Mouse (Mus musculus): Measurements from ENCODE around the gene Lrrtm4. TPM values are rescaled to one million over a fixed set of nuclear protein-coding genes. Genes with fewer than 3 reads are reported as not detected.

Lrrtm4 gene
- total and polyA plus RNA-seq, 2 experiments from 2014 or later: 0.04 TPM; not detected in 1

DNA sequence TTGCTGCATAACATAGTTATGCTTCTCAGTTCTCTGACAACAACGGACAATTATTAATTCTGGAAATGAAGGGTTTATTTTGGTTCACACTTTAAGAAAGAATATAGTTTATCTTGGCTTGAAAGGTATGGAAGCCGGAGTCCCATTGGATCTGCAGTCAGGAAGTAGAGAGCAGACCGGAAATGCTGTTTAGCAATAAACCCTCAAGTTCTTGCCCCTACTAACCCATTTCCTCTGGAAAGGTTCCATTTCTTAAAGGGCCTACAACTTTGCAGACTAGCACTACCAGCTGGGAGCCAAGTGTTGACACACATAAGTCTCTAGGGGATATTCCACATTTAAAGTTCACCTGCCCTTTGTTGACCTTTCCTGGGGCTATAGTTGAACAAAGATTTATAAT is 309.7 kb downstream of the Lrrtm4 start:
- Histone ChIP-seq H3K27me3 (ENCODE audit: control insufficient read depth, insufficient read depth, low read length) (no peaks in the 10 kb centered on the region), H3K36me3 (replicated peaks; ENCODE audit: control insufficient read depth, insufficient read depth, low read length) (no peaks in the 10 kb centered on the region), H3K4me2 (ENCODE audit: low read depth, low read length) (no peak overlapping the region), H3K9ac (replicated peaks; ENCODE audit: low read depth, low read length) (no peak overlapping the region), H3K9me3 (replicated peaks; ENCODE audit: control insufficient read depth, low read length) (no peaks in the 10 kb centered on the region), H3K4me1 (ENCODE audit: control insufficient read depth, insufficient read depth) (no peaks in the 10 kb centered on the region), H3K27ac (ENCODE audit: low read depth) (no peak overlapping the region), H3K4me3 (ENCODE audit: low read depth, low read length) (no peak overlapping the region)
- DNase-seq (ENCODE audit: low spot score) (no peak), ATAC-seq (ENCODE audit: insufficient read depth, low read depth) (no peak)
- no peak for TF ChIP-seq EP300 (IDR thresholded peaks at IDR 0.05; ENCODE audit: low read depth)
- TF ChIP-seq CTCF (IDR thresholded peaks at IDR 0.05; ENCODE audit: low read depth): no peak
- 65% methylated on average over 3 of the region's 3 CpGs for WGBS

DNA sequence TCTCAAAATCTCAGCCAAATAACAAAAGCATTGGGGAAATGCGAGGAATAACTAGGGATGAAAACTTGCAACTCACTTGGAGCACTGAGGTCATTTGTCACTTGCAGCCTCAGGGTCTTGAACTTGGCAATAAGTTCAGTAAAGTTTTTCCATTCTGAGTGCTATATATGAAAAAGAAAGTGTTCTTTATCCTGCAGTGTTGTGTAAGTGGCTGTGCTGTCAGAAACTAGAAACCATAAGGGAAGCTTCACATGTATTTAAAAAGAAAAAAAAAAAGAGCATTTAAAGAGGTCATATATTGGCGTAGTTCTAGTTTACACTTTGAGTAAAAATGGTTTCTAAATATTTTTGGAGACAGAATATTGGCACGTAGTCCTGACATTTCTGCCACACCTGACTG is 313.1 kb downstream of the Lrrtm4 start:
- Histone ChIP-seq H3K9me3 (replicated peaks; ENCODE audit: control insufficient read depth, low read length) (no peaks in the 10 kb centered on the region), H3K4me1 (ENCODE audit: control insufficient read depth, insufficient read depth) (no peaks in the 10 kb centered on the region), H3K27ac (ENCODE audit: low read depth) (no peak overlapping the region), H3K9ac (replicated peaks; ENCODE audit: low read depth, low read length) (no peak overlapping the region), H3K36me3 (replicated peaks; ENCODE audit: control insufficient read depth, insufficient read depth, low read length) (no peaks in the 10 kb centered on the region), H3K4me2 (ENCODE audit: low read depth, low read length) (no peak overlapping the region), H3K4me3 (ENCODE audit: low read depth, low read length) (no peak overlapping the region), H3K27me3 (ENCODE audit: control insufficient read depth, insufficient read depth, low read length) (no peaks in the 10 kb centered on the region)
- no peak for DNase-seq (ENCODE audit: low spot score)
- 67% methylated on average over 3 of the region's 3 CpGs for WGBS
- ATAC-seq (ENCODE audit: insufficient read depth, low read depth): no peak
- TF ChIP-seq CTCF (IDR thresholded peaks at IDR 0.05; ENCODE audit: low read depth) (no peak), EP300 (IDR thresholded peaks at IDR 0.05; ENCODE audit: low read depth) (no peak)

DNA sequence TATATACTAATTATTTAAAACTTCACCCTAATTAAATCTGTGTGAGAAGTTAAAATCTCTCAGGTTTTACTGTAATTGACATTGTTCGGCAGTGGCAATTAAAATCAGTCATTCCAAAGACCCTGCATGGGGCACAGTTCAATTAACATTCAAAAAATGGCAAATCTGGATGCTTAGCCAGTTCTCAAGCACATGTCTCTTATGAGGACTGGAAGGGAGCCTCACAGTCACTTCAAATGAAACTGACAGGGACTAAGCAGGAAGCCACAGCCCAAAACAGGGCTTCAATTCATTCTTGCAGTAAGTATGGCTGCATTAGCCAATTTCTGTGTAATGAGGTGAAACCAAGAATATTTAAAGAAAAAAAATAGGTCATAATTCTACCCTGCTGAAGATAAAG is 333.6 kb downstream of the Lrrtm4 start:
- TF ChIP-seq CTCF (IDR thresholded peaks at IDR 0.05; ENCODE audit: low read depth) (no peak), EP300 (IDR thresholded peaks at IDR 0.05; ENCODE audit: low read depth) (no peak)
- WGBS: 86% methylated on average over 1 of the region's 1 CpGs

DNA sequence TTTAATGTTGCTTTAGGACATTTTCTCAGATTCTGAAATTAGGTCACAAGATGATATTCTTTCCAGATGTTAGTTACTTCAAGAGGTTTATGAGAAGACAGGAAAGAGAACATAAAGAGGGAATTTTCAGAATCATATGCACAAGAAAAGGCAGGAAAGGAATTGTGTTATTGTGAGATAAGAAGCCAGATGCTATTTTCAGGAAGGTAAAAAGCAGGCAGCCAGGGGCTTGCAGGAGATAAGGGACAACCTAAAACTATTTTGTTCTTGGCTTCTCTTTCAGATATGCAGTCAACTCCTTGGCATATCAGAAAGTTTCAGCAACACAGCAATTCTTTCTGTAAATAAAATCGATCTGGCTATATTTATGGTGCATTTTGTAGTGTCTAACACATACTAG is 338.4 kb downstream of the Lrrtm4 start:
- Histone ChIP-seq H3K36me3 (replicated peaks; ENCODE audit: control insufficient read depth, insufficient read depth, low read length) (no peaks in the 10 kb centered on the region), H3K27me3 (ENCODE audit: control insufficient read depth, insufficient read depth, low read length) (no peaks in the 10 kb centered on the region), H3K4me1 (ENCODE audit: control insufficient read depth, insufficient read depth) (peaks cover 7% of the 10 kb centered on the region), H3K9me3 (replicated peaks; ENCODE audit: control insufficient read depth, low read length) (no peaks in the 10 kb centered on the region), H3K9ac (replicated peaks; ENCODE audit: low read depth, low read length) (no peak overlapping the region), H3K27ac (ENCODE audit: low read depth) (no peak overlapping the region), H3K4me3 (ENCODE audit: low read depth, low read length) (no peak overlapping the region), H3K4me2 (ENCODE audit: low read depth, low read length) (no peak overlapping the region)
- DNase-seq (ENCODE audit: low spot score): no peak
- 0% methylated on average over 1 of the region's 1 CpGs for WGBS
- TF ChIP-seq EP300 (IDR thresholded peaks at IDR 0.05; ENCODE audit: low read depth): no peak
- no peak for ATAC-seq (ENCODE audit: insufficient read depth, low read depth)

More for the DNA sequence above, 333.6 kb downstream of the Lrrtm4 start:
- ATAC-seq (ENCODE audit: insufficient read depth, low read depth) (no peak), DNase-seq (ENCODE audit: low spot score) (no peak)
- H3K4me1 ChIP-seq (ENCODE audit: control insufficient read depth, insufficient read depth): peaks cover 4% of the 10 kb centered on the region
- no peak overlapping the region for H3K4me2 ChIP-seq (ENCODE audit: low read depth, low read length)
- no peaks in the 10 kb centered on the region for H3K27me3 ChIP-seq (ENCODE audit: control insufficient read depth, insufficient read depth, low read length)
- H3K4me3 ChIP-seq (ENCODE audit: low read depth, low read length): no peak overlapping the region
- no peak overlapping the region for H3K27ac ChIP-seq (ENCODE audit: low read depth)
- H3K9ac ChIP-seq (replicated peaks; ENCODE audit: low read depth, low read length): no peak overlapping the region
- no peaks in the 10 kb centered on the region for H3K36me3 ChIP-seq (replicated peaks; ENCODE audit: control insufficient read depth, insufficient read depth, low read length)
- no peaks in the 10 kb centered on the region for H3K9me3 ChIP-seq (replicated peaks; ENCODE audit: control insufficient read depth, low read length)

DNA sequence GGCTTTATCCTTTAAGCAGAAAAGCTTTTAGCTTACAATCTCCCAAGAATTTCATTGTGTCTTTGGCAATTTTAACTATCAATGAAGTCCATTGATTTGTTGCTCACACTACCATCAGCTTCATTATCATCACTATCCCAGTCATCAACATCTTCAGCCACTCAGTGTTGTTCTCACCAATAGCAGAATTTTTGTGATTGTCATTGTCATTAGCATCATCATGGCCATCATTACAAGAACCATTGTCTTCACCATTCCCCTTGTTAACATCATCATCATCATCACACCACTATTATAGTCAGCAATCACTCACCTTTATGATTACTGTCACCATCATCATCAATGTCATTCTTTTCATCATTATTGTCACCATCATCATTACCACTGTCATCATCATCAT is 344.9 kb downstream of the Lrrtm4 start:
- no peak overlapping the region for H3K4me3 ChIP-seq (ENCODE audit: low read depth, low read length)
- no peaks in the 10 kb centered on the region for H3K36me3 ChIP-seq (replicated peaks; ENCODE audit: control insufficient read depth, insufficient read depth, low read length)
- H3K4me1 ChIP-seq (ENCODE audit: control insufficient read depth, insufficient read depth): no peaks in the 10 kb centered on the region
- ATAC-seq (ENCODE audit: insufficient read depth, low read depth) (no peak), DNase-seq (ENCODE audit: low spot score) (no peak)
- H3K27me3 ChIP-seq (ENCODE audit: control insufficient read depth, insufficient read depth, low read length): no peaks in the 10 kb centered on the region
- H3K4me2 ChIP-seq (ENCODE audit: low read depth, low read length): no peak overlapping the region
- no peak overlapping the region for H3K27ac ChIP-seq (ENCODE audit: low read depth)
- TF ChIP-seq EP300 (IDR thresholded peaks at IDR 0.05; ENCODE audit: low read depth): no peak
- TF ChIP-seq CTCF (IDR thresholded peaks at IDR 0.05; ENCODE audit: low read depth): no peak
- H3K9me3 ChIP-seq (replicated peaks; ENCODE audit: control insufficient read depth, low read length): no peaks in the 10 kb centered on the region
- H3K9ac ChIP-seq (replicated peaks; ENCODE audit: low read depth, low read length): no peak overlapping the region

DNA sequence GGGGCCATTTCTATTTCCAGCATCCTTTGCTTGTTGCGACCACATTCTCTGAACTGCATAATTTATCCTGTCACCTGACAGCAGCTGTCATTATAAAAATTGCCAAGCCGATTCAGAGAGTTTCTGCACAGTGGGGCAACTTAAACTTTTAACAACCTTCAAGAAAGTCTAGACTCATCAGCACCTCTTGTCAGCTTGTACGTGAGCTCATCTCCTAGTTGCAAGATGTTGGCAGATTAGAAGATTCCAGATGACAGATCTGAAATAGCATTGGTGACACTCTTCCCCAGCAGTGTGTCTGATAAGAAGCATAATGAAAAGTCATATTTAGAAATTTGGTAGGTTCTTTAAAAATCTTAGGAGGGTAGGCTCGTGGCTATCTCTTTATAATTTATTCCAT is 347.9 kb downstream of the Lrrtm4 start:
- no peaks in the 10 kb centered on the region for H3K27me3 ChIP-seq (ENCODE audit: control insufficient read depth, insufficient read depth, low read length)
- no peak for TF ChIP-seq EP300 (IDR thresholded peaks at IDR 0.05; ENCODE audit: low read depth)
- H3K4me1 ChIP-seq (ENCODE audit: control insufficient read depth, insufficient read depth): no peaks in the 10 kb centered on the region
- ATAC-seq (ENCODE audit: insufficient read depth, low read depth) (no peak), DNase-seq (ENCODE audit: low spot score) (no peak)
- no peaks in the 10 kb centered on the region for H3K36me3 ChIP-seq (replicated peaks; ENCODE audit: control insufficient read depth, insufficient read depth, low read length)
- no peaks in the 10 kb centered on the region for H3K9me3 ChIP-seq (replicated peaks; ENCODE audit: control insufficient read depth, low read length)
- WGBS: 61% methylated on average over 4 of the region's 4 CpGs
- H3K4me2 ChIP-seq (ENCODE audit: low read depth, low read length): no peak overlapping the region
- H3K27ac ChIP-seq (ENCODE audit: low read depth): no peak overlapping the region
- no peak overlapping the region for H3K9ac ChIP-seq (replicated peaks; ENCODE audit: low read depth, low read length)
- H3K4me3 ChIP-seq (ENCODE audit: low read depth, low read length): no peak overlapping the region

Data from heart, postnatal 0 days (tissue).